Mouse (Mus musculus) forebrain, embryonic 11.5 days (tissue): Measurements from ENCODE around the gene Nkx1-2. TPM values are rescaled to one million over a fixed set of nuclear protein-coding genes. Genes with fewer than 3 reads are reported as not detected.

Source experiments
- ATAC-seq: fragments of 200-750 bp; cut with Nextera tagmentation; replicated peaks from 2 replicates; pipeline ENCODE4 v1.8.0; 2017; ENCODE audit warnings: moderate TSS enrichment; ENCODE audit not compliant: low FRiP score
- DNase-seq: peaks from one replicate; pipeline ENCODE4 v3.0.0-alpha.2; 2017; ENCODE audit warnings: low spot score
- H3K27ac ChIP-seq: fragments of 300-500 bp; sonication (generic); 2 replicates; pipeline ENCODE4 v1.5.1; 2014; ENCODE audit warnings: low read depth, low read length
- H3K27me3 ChIP-seq: fragments of 300-500 bp; sonication (generic); 2 replicates; pipeline ENCODE4 v1.6.1; 2014; ENCODE audit warnings: mild to moderate bottlenecking, low read length, mixed read lengths; ENCODE audit not compliant: control insufficient read depth, insufficient read depth
- H3K36me3 ChIP-seq: fragments of 300-500 bp; sonication (generic); 2 replicates; pipeline ENCODE4 v1.6.1; 2014; ENCODE audit warnings: mild to moderate bottlenecking, low read length, moderate library complexity, mixed read lengths; ENCODE audit not compliant: control insufficient read depth, insufficient read depth
- H3K4me1 ChIP-seq: fragments of 300-500 bp; sonication (generic); replicated peaks from 2 replicates; pipeline ENCODE4 v1.6.1; 2014; ENCODE audit warnings: low read length, mixed read lengths; ENCODE audit not compliant: control insufficient read depth, insufficient read depth
- H3K4me2 ChIP-seq: fragments of 300-500 bp; sonication (generic); 2 replicates; pipeline ENCODE4 v1.6.1; 2014; ENCODE audit warnings: low read depth, mild to moderate bottlenecking, low read length, moderate library complexity, mixed read lengths; ENCODE audit not compliant: severe bottlenecking
- H3K4me3 ChIP-seq: fragments of 300-500 bp; sonication (generic); 2 replicates; pipeline ENCODE4 v1.5.1; 2014; ENCODE audit warnings: low read depth, low read length
- H3K9ac ChIP-seq: fragments of 300-500 bp; sonication (generic); 2 replicates; pipeline ENCODE4 v1.6.1; 2014; ENCODE audit warnings: low read length
- H3K9me3 ChIP-seq: fragments of 300-500 bp; sonication (generic); 2 replicates; pipeline ENCODE4 v1.6.1; 2016; ENCODE audit warnings: low read length, mixed read lengths; ENCODE audit not compliant: control insufficient read depth
- WGBS: fragments of 180-500 bp; shearing (Covaris S2); extraction: QIAGEN DNeasy Blood & Tissue Kit; methylation state at CpG from one replicate; pipeline ENCODE4 v1.1.7; 2014; 5-methylcytosine and 5-hydroxymethylcytosine counted together
- polyA plus RNA-seq: library from polyadenylated mRNA; unstranded; fragments of >200 nt; fragmentation: Nextera tagmentation; extraction: Ambion mirVana; gene quantifications from 2 replicates; pipeline ENCODE4 v1.2.1, GENCODE M21; 2014

The Nkx1-2 gene
- polyA plus RNA-seq, 1 experiment from 2014 or later: not detected

DNA sequence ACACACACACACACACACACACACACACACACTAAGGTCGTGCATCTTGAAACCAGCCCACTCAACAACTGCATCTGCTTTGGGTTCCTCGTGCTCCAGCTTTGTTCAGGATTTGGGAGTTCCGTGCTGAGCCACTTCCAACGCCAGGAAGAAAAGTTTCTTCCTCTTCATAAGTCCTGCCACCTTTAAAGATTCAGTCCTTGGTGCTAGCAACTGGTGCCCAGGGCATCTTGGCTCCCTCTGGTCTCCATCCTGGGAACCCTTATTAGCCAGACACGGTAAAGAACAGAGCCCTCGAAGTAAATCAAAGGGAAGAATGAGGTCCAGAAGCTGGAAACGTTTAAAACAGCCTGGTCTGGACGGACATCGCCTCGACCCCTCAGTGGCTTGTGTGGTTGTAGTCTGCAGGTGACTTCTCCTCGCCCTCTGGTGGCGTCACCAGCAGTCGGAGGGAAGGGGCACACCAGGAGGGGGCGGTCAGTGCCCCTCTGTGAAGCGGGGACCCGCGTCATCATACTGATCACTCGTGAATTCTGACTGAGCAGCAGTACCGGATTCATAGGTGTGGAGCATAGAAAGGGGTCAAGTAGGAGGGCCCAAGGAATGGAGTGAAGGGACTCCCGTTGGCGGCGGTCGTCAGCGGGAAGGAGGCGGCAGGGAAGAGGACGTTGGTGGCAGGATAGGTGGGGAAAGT lies 2.7 kb downstream of the Nkx1-2 start:
- Histone ChIP-seq H3K27ac (no peak overlapping the region), H3K27me3 (peaks cover 67% of the 10 kb centered on the region), H3K36me3 (no peaks in the 10 kb centered on the region), H3K9me3 (no peaks in the 10 kb centered on the region), H3K4me1 (peaks cover 9% of the 10 kb centered on the region; the same call in 1 of the 2 replicates), H3K9ac (no peak overlapping the region), H3K4me3 (peak overlapping the region; percentile 38), H3K4me2 (peak overlapping the region; percentile 57)
- 3% methylated on average over 26 of the region's 26 CpGs for WGBS
- ATAC-seq (no peak), DNase-seq (no peak)

GRCm38 (mm10) chr7:132595787-132596186 lies 3.6 kb downstream of the Nkx1-2 start:
- WGBS: 82% methylated on average over 3 of the region's 3 CpGs
- ATAC-seq (no peak), DNase-seq (no peak)
- no peaks in the 10 kb centered on the region for H3K9me3 ChIP-seq
- no peak overlapping the region for H3K27ac ChIP-seq
- no peak overlapping the region for H3K4me2 ChIP-seq
- H3K9ac ChIP-seq: no peak overlapping the region
- H3K4me3 ChIP-seq: no peak overlapping the region
- peaks cover 57% of the 10 kb centered on the region for H3K27me3 ChIP-seq
- H3K4me1 ChIP-seq: peaks cover 9% of the 10 kb centered on the region; the same call in 1 of the 2 replicates
- no peaks in the 10 kb centered on the region for H3K36me3 ChIP-seq

GRCm38 (mm10) chr7:132594325-132594724 lies 5.1 kb downstream of the Nkx1-2 start:
- ATAC-seq (no peak), DNase-seq (no peak)
- 78% methylated on average over 2 of the region's 2 CpGs for WGBS
- Histone ChIP-seq H3K4me3 (no peak overlapping the region), H3K36me3 (no peaks in the 10 kb centered on the region), H3K4me1 (peaks cover 4% of the 10 kb centered on the region; the same call in 1 of the 2 replicates), H3K4me2 (no peak overlapping the region), H3K9me3 (no peaks in the 10 kb centered on the region), H3K27ac (no peak overlapping the region), H3K27me3 (peaks cover 43% of the 10 kb centered on the region), H3K9ac (no peak overlapping the region)

- DNase-seq: no peak
- Histone ChIP-seq H3K27me3 (peaks cover 37% of the 10 kb centered on the region), H3K4me3 (no peak overlapping the region)
Measured at GRCm38 (mm10) chr7:132593762-132594161, 5.7 kb downstream of the Nkx1-2 start.

GRCm38 (mm10) chr7:132589610-132590009 lies 9.8 kb downstream of the Nkx1-2 start:
- no peaks in the 10 kb centered on the region for H3K9me3 ChIP-seq
- DNase-seq (peak; percentile 37), ATAC-seq (no peak)
- no peaks in the 10 kb centered on the region for H3K4me1 ChIP-seq
- H3K9ac ChIP-seq: no peak overlapping the region
- H3K27me3 ChIP-seq: no peaks in the 10 kb centered on the region
- no peak overlapping the region for H3K4me2 ChIP-seq
- no peaks in the 10 kb centered on the region for H3K36me3 ChIP-seq
- no peak overlapping the region for H3K27ac ChIP-seq
- WGBS: 62% methylated on average over 5 of the region's 5 CpGs
- H3K4me3 ChIP-seq: no peak overlapping the region

More at GRCm38 (mm10) chr7:132593762-132594161, 5.7 kb downstream of the Nkx1-2 start:
- Histone ChIP-seq H3K36me3 (no peaks in the 10 kb centered on the region), H3K9me3 (no peaks in the 10 kb centered on the region), H3K27ac (no peak overlapping the region), H3K4me2 (no peak overlapping the region), H3K9ac (no peak overlapping the region), H3K4me1 (peaks cover 2% of the 10 kb centered on the region; the same call in 1 of the 2 replicates)
- no peak for ATAC-seq
- WGBS: 82% methylated on average over 2 of the region's 2 CpGs

- Histone ChIP-seq H3K9ac (no peak overlapping the region), H3K9me3 (no peaks in the 10 kb centered on the region), H3K4me1 (no peaks in the 10 kb centered on the region), H3K4me2 (no peak overlapping the region), H3K27ac (no peak overlapping the region), H3K27me3 (no peaks in the 10 kb centered on the region), H3K36me3 (no peaks in the 10 kb centered on the region), H3K4me3 (no peak overlapping the region)
- no peak for DNase-seq
- 72% methylated on average over 5 of the region's 5 CpGs for WGBS
- ATAC-seq: no peak
Measured at GRCm38 (mm10) chr7:132587167-132587566, 12.3 kb downstream of the Nkx1-2 start.

- 82% methylated on average over 3 of the region's 3 CpGs for WGBS
- ATAC-seq: no peak
- H3K4me3 ChIP-seq: no peak overlapping the region
- H3K9me3 ChIP-seq: no peaks in the 10 kb centered on the region
- no peak overlapping the region for H3K4me2 ChIP-seq
- no peak overlapping the region for H3K9ac ChIP-seq
- H3K4me1 ChIP-seq: no peaks in the 10 kb centered on the region
- no peak overlapping the region for H3K27ac ChIP-seq
- DNase-seq: no peak
- H3K27me3 ChIP-seq: no peaks in the 10 kb centered on the region
- H3K36me3 ChIP-seq: no peaks in the 10 kb centered on the region
Measured at GRCm38 (mm10) chr7:132585695-132586491, 13.5 kb downstream of the Nkx1-2 start.

DNA sequence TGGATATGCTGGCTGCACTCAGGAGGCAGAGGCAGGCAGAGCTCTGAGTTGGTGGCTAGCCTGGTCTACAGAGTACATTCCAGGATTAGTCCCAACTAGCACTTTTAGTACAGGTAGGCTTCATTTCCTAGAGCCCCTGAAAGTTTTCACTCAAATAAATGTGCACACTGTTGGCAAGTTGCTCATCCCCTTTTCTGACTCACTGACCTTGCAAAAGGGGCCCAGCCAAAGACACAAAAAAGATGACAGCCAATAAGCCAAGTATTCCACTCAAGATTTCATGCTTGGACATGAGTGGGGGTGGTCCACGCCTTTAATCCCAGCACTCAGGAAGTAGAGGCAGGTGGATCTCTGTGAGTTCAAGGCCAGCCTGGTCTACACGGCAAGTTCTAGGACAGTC lies 18.0 kb downstream of the Nkx1-2 start:
- ATAC-seq: no peak
- Histone ChIP-seq H3K4me3 (no peak overlapping the region), H3K27me3 (peaks cover 5% of the 10 kb centered on the region; the same call in 1 of the 2 replicates), H3K9me3 (no peaks in the 10 kb centered on the region), H3K9ac (no peak overlapping the region), H3K27ac (no peak overlapping the region), H3K4me1 (no peaks in the 10 kb centered on the region; the same call in 1 of the 2 replicates), H3K4me2 (no peak overlapping the region), H3K36me3 (no peaks in the 10 kb centered on the region)
- DNase-seq: no peak
- WGBS: 86% methylated on average over 2 of the region's 2 CpGs
